Mouse (Mus musculus): ENCODE data around the gene Oas1d. TPM values are rescaled to one million over a fixed set of nuclear protein-coding genes. Genes with fewer than 3 reads are reported as not detected.

Oas1d gene
- 0.18 and 0.22 TPM in 2 replicates for polyA plus RNA-seq (2015; fragmentation: Nextera tagmentation; extraction: Ambion mirVana)

DNA sequence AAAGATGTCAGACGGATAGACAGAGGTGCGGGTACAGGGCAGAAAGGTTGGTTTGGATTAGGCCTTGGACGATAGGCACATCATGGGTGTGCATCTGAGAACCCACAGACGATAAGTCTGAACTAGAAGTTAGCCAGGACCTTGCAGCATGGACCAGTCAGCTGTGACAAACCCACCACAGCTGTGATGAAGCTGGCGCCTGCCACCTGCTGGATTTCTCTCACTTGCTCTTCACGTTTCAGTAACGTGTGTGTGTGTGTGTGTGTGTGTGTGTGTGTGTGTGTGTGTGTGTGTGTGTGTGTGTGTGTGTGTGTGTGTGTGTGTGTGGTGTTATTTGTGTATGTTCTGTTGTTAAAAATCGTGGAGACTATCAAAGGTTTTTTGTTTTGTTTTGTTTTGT is at the start of gene Oas1d:
TSS of gene Oas1d (plus strand) at position 333 of the 400 bp plus-strand sequence.

DNA sequence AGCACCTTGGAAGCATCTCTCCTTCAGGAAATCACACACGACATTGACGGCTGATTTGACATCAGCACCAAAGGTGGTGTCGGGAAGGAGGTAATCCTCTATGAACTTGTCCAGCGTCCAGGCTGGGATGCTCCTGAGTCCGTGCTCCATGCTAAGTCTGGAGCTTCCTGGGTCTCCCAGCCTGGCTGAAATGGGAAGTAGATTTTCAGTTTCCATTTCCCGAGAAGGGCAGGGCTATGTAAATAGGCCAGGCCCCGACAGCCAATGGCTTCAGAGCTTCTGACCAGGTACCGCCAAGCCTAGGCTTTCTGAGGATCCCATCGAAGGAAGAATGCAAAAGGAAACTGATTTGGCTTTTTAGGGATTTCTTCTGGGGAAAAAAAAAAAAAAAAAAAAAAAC is 26.9 kb upstream of the Oas1d start, which contains the start of gene Oas1g:
TSS of gene Oas1g (minus strand) at position 201 of the 400 bp plus-strand sequence.

DNA sequence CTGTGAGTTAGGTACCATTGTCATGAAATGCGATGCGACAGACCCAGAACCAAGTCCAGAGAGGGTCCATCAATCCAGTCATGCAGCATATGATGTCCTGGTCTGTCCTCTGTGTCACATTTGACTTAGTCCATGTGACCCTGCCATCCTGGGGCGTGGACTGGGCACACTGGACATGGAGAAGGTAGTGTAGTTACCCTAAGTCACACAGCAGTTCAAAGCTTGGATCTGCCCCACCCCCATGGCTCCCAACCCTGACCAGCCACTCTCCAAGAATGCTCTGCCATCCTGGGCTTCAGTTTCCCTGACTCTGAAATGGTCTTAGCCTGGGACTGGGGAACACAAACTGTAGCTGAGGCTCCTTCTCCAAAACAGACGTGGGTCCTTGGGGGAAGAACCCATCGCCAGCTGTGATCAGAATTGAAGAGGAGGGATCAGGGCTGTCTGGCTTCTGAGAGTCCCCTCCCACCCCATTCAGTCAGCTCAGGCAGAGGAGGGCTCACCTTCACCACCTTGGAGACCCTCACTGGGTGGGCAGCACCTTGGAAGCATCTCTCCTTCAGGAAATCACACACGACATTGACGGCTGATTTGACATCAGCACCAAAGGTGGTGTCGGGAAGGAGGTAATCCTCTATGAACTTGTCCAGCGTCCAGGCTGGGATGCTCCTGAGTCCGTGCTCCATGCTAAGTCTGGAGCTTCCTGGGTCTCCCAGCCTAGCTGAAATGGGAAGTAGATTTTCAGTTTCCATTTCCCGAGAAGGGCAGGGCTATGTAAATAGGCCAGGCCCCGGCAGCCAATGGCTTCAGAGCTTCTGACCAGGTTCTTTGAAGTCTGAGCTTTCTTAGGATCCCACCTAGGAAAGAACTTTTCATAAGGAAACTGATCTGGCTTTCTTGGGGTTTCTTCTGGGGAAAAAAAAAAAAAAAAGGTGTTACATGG is 7.3 kb upstream of the Oas1d start, which contains the start of gene Oas1a:
TSS of gene Oas1a (minus strand) at position 731 of the 943 bp plus-strand sequence.

Other genes starting within 250 kb of the Oas1d start
- 61.0 and 64.5 TPM in 2 replicates for gene Dtx1, start 202.6 kb upstream of the Oas1d start, polyA plus RNA-seq (2015; fragmentation: Nextera tagmentation; extraction: Ambion mirVana)
- 0.48 and 0.66 TPM in 2 replicates for gene Oas2, start 164.7 kb upstream of the Oas1d start, polyA plus RNA-seq (2015; fragmentation: Nextera tagmentation; extraction: Ambion mirVana)
- 0.50 and 0.59 TPM in 2 replicates for gene Oas3, start 136.9 kb upstream of the Oas1d start, polyA plus RNA-seq (2015; fragmentation: Nextera tagmentation; extraction: Ambion mirVana)
- gene Oas1e, start 119.0 kb upstream of the Oas1d start, polyA plus RNA-seq (2015; fragmentation: Nextera tagmentation; extraction: Ambion mirVana) = 0.28 and 0.41 TPM in 2 replicates
- 0.42 and 0.83 TPM in 2 replicates for gene Oas1c, start 102.0 kb upstream of the Oas1d start, polyA plus RNA-seq (2015; fragmentation: Nextera tagmentation; extraction: Ambion mirVana)
- not detected in 2 replicates for gene Oas1f, start 67.2 kb upstream of the Oas1d start, polyA plus RNA-seq (2015; fragmentation: Nextera tagmentation; extraction: Ambion mirVana)
- not detected in 2 replicates for gene Oas1h, start 53.1 kb upstream of the Oas1d start, polyA plus RNA-seq (2015; fragmentation: Nextera tagmentation; extraction: Ambion mirVana)
- 0.19 and 0.68 TPM in 2 replicates for gene Oas1g, start 26.9 kb upstream of the Oas1d start, polyA plus RNA-seq (2015; fragmentation: Nextera tagmentation; extraction: Ambion mirVana)
- gene Oas1a, start 7.0 kb upstream of the Oas1d start, polyA plus RNA-seq (2015; fragmentation: Nextera tagmentation; extraction: Ambion mirVana) = 1.9 and 2.8 TPM in 2 replicates
- gene Rph3a, start 95.6 kb downstream of the Oas1d start, polyA plus RNA-seq (2015; fragmentation: Nextera tagmentation; extraction: Ambion mirVana) = 34.4 and 41.8 TPM in 2 replicates

Data from neural tube, postnatal 0 days (tissue).